Mouse (Mus musculus) midbrain, embryonic 16.5 days (tissue): ENCODE results near the gene Rcan1. TPM values are rescaled to one million over a fixed set of nuclear protein-coding genes. Genes with fewer than 3 reads are reported as not detected.
A peak's percentile ranks its signal among the peaks of the same experiment; 100 is the strongest.

Experiments
- ATAC-seq: fragments of 200-750 bp; cut with Nextera tagmentation; 2 replicates; pipeline ENCODE4 v1.8.0; 2017; ENCODE audit warnings: moderate TSS enrichment
- H3K27ac ChIP-seq: fragments of 300-500 bp; sonication (generic); 2 replicates; pipeline ENCODE4 v1.5.1; 2014; ENCODE audit warnings: mild to moderate bottlenecking, low read length, mixed read lengths
- H3K27me3 ChIP-seq: fragments of 300-500 bp; sonication (generic); 2 replicates; pipeline ENCODE4 v1.6.1; 2014; ENCODE audit warnings: low read depth, low read length, mixed read lengths; ENCODE audit not compliant: control insufficient read depth, insufficient read depth
- H3K36me3 ChIP-seq: fragments of 300-500 bp; sonication (generic); 2 replicates; pipeline ENCODE4 v1.6.1; 2014; ENCODE audit warnings: mild to moderate bottlenecking, low read length, moderate library complexity, mixed read lengths; ENCODE audit not compliant: control insufficient read depth, insufficient read depth
- H3K4me1 ChIP-seq: fragments of 300-500 bp; sonication (generic); 2 replicates; pipeline ENCODE4 v1.6.1; 2014; ENCODE audit warnings: mild to moderate bottlenecking, low read length, mixed read lengths; ENCODE audit not compliant: control insufficient read depth, insufficient read depth
- H3K4me2 ChIP-seq: fragments of 300-500 bp; sonication (generic); 2 replicates; pipeline ENCODE4 v1.6.1; 2014; ENCODE audit warnings: mild to moderate bottlenecking, low read length, mixed read lengths
- H3K4me3 ChIP-seq: fragments of 300-500 bp; sonication (generic); 2 replicates; pipeline ENCODE4 v1.5.1; 2014; ENCODE audit warnings: low read depth, mild to moderate bottlenecking, low read length, moderate library complexity, mixed read lengths
- H3K9ac ChIP-seq: fragments of 300-500 bp; sonication (generic); 2 replicates; pipeline ENCODE4 v1.6.1; 2014; ENCODE audit warnings: low read depth, low read length, mixed read lengths
- H3K9me3 ChIP-seq: fragments of 300-500 bp; sonication (generic); replicated peaks from 2 replicates; pipeline ENCODE4 v1.6.1; 2014; ENCODE audit warnings: mild to moderate bottlenecking, low read length, mixed read lengths; ENCODE audit not compliant: control insufficient read depth, poor library complexity, severe bottlenecking
- WGBS: fragments of 180-500 bp; shearing (Covaris S2); extraction: QIAGEN DNeasy Blood & Tissue Kit; methylation state at CpG from one replicate; pipeline ENCODE4 v1.1.7; 2014; 5-methylcytosine and 5-hydroxymethylcytosine counted together
- polyA plus RNA-seq: library from polyadenylated mRNA; unstranded; fragments of >200 nt; fragmentation: Nextera tagmentation; extraction: Ambion mirVana; gene quantifications from 2 replicates; pipeline ENCODE4 v1.2.1, GENCODE M21; 2015

Rcan1 gene
- polyA plus RNA-seq, 1 experiment from 2014 or later: 80.8 TPM

DNA sequence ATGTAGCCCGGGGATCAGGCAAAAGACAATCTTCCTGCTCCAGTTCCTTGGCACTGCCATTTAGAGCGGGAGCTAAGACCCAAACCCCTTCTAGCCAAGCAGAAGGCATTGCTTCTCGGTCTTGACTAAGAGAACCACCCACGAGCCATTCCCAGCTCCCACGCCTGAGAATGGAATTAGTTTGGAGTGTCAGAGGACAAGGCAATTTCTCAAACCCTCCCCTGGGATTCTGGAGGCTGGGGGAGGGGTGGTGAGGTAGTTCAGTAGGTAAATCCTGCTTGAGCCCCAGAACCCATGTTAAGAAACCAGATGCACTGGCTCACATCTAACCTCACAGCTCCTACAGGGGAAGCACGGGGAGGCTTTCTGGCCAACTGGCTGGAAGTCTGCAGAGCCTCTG, 9.3 kb downstream of the Rcan1 start:
- no peak for ATAC-seq
- no peaks in the 10 kb centered on the region for H3K9me3 ChIP-seq
- 72% methylated on average over 6 of the region's 6 CpGs for WGBS
- H3K4me2 ChIP-seq: no peak overlapping the region
- no peaks in the 10 kb centered on the region for H3K36me3 ChIP-seq
- H3K9ac ChIP-seq: no peak overlapping the region
- H3K27ac ChIP-seq: no peak overlapping the region
- H3K4me3 ChIP-seq: no peak overlapping the region
- no peaks in the 10 kb centered on the region for H3K27me3 ChIP-seq
- H3K4me1 ChIP-seq: peaks cover 21% of the 10 kb centered on the region

GRCm38 (mm10) chr16:92457594-92457993, 13.1 kb downstream of the Rcan1 start:
- ATAC-seq: peak; percentile 52
- no peak overlapping the region for H3K27ac ChIP-seq
- H3K4me1 ChIP-seq: no peaks in the 10 kb centered on the region; the same call in 1 of the 2 replicates
- no peak overlapping the region for H3K4me3 ChIP-seq
- H3K4me2 ChIP-seq: no peak overlapping the region
- H3K9ac ChIP-seq: no peak overlapping the region
- H3K27me3 ChIP-seq: no peaks in the 10 kb centered on the region
- no peaks in the 10 kb centered on the region for H3K9me3 ChIP-seq
- WGBS: 17% methylated on average over 7 of the region's 7 CpGs
- no peaks in the 10 kb centered on the region for H3K36me3 ChIP-seq

DNA sequence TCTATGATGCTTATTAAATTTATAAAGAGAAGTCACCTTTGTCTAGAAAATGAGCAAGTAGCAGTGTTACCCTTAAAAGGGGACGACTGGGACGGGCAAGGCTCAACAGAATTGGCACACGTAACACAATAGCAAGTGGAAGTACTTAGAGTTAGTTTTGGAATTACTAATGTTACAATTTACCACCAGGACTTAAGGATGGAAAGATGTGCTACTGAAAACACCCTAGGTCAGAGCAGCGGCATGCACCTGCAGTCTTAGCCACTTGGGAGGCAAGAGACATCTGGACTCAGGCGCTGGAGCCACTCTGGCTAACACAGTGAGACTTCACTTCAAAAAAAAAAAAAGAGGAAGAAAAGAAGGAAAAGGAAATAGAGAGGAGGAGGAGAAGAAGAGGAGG, 14.7 kb downstream of the Rcan1 start:
- Histone ChIP-seq H3K9ac (no peak overlapping the region), H3K36me3 (peaks cover 5% of the 10 kb centered on the region), H3K27me3 (no peaks in the 10 kb centered on the region), H3K9me3 (no peaks in the 10 kb centered on the region), H3K4me1 (no peaks in the 10 kb centered on the region; the same call in 1 of the 2 replicates), H3K27ac (no peak overlapping the region), H3K4me2 (no peak overlapping the region), H3K4me3 (no peak overlapping the region)
- 88% methylated on average over 5 of the region's 5 CpGs for WGBS
- ATAC-seq: no peak

DNA sequence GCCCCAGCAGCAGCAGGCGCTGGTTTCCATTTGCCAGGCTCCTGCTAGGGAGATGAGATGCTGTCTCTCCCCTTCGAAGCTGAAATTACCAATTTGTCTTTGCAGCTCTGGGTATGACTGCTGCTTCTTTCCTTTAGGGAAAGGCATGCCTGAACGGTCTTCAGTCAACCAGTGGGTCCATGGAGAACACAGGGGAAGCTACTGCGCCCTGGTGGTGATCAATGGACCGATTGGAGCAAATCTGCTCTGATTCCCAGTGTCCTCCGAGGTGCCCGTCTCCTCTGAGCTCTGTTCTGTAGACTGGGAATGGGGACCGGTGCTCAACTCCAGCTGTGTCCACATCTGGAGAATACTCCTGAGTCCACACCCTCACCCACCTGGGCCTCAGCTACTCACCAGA, 15.2 kb downstream of the Rcan1 start:
- Histone ChIP-seq H3K9me3 (no peaks in the 10 kb centered on the region), H3K9ac (no peak overlapping the region), H3K4me2 (no peak overlapping the region), H3K27me3 (no peaks in the 10 kb centered on the region), H3K27ac (no peak overlapping the region), H3K36me3 (peaks cover 8% of the 10 kb centered on the region), H3K4me1 (peaks cover under 1% of the 10 kb centered on the region; the same call in 1 of the 2 replicates), H3K4me3 (no peak overlapping the region)
- WGBS: 57% methylated on average over 8 of the region's 8 CpGs
- no peak for ATAC-seq

DNA sequence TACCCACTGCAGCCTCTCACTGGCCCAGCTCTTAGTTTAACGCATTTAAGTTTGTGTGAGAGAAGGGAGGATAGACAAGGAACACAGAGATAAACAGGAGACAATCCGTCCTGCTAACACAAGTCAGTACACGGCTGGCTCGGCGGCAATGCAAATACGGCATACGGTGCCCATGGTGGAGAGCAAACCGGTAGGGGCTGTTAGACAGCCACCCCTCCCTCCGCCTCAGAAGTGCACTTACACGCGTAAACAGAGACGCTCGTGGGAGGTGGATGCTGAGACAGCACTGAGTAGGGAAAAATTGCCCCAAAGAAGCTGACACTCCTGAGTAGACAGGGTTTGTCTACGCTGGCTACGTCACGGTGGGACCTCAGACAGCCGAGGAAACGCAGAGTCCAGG, 16.2 kb downstream of the Rcan1 start:
- Histone ChIP-seq H3K9ac (no peak overlapping the region), H3K4me2 (no peak overlapping the region), H3K4me3 (no peak overlapping the region), H3K36me3 (peaks cover 8% of the 10 kb centered on the region), H3K9me3 (no peaks in the 10 kb centered on the region), H3K27me3 (no peaks in the 10 kb centered on the region), H3K27ac (no peak overlapping the region), H3K4me1 (peaks cover 4% of the 10 kb centered on the region; the same call in 1 of the 2 replicates)
- WGBS: 90% methylated on average over 18 of the region's 18 CpGs
- ATAC-seq: no peak

DNA sequence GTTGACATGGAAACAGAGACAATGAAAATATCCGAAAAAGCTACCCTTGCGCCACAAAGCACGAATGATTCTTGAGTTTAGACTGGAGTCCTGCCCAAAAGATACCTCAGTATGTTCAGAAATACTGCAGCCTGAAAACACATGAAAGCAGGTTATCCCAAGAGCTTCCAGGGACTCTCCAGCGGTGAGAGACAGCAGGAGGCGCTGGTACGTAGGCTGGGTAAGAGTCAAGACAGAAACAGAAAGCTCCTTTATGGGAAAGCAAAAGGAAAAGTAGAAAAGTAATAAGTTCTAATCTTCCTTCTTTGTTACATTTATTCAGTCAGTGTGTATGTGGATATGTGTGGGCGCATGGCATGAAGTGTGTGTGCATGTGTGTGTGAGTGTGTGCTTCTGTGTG, 16.7 kb downstream of the Rcan1 start:
- 90% methylated on average over 7 of the region's 7 CpGs for WGBS
- ATAC-seq: no peak

DNA sequence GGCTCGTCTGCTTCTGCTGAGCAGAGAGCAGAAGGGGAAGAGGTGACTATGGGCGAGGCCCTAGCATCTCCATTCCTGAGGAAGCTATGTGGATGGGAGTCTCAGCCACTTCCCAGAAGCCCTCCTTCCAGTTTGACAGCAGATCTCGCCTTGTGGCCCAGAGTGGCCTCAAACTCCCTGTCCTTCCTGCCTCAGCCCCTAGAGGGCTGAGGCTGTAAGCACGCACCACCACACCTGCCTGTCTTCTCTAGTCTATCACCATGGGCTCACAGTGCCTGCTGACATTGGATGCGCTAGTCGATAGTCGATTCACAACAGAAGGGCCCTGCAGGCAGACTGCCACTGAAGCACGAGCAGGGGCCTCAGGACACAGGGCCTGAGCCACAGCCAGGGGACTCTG, 18.1 kb downstream of the Rcan1 start:
- Histone ChIP-seq H3K9me3 (no peaks in the 10 kb centered on the region), H3K4me3 (no peak overlapping the region), H3K36me3 (peaks cover 10% of the 10 kb centered on the region), H3K27ac (no peak overlapping the region), H3K4me2 (no peak overlapping the region), H3K27me3 (no peaks in the 10 kb centered on the region), H3K4me1 (peaks cover 4% of the 10 kb centered on the region; the same call in 1 of the 2 replicates), H3K9ac (no peak overlapping the region)
- no peak for ATAC-seq
- 56% methylated on average over 8 of the region's 8 CpGs for WGBS

More for the DNA sequence above, 16.7 kb downstream of the Rcan1 start:
- H3K9ac ChIP-seq: no peak overlapping the region
- no peak overlapping the region for H3K27ac ChIP-seq
- H3K36me3 ChIP-seq: peaks cover 10% of the 10 kb centered on the region
- H3K4me2 ChIP-seq: no peak overlapping the region
- H3K9me3 ChIP-seq: no peaks in the 10 kb centered on the region
- no peak overlapping the region for H3K4me3 ChIP-seq
- H3K27me3 ChIP-seq: no peaks in the 10 kb centered on the region
- H3K4me1 ChIP-seq: peaks cover 4% of the 10 kb centered on the region; the same call in 1 of the 2 replicates

DNA sequence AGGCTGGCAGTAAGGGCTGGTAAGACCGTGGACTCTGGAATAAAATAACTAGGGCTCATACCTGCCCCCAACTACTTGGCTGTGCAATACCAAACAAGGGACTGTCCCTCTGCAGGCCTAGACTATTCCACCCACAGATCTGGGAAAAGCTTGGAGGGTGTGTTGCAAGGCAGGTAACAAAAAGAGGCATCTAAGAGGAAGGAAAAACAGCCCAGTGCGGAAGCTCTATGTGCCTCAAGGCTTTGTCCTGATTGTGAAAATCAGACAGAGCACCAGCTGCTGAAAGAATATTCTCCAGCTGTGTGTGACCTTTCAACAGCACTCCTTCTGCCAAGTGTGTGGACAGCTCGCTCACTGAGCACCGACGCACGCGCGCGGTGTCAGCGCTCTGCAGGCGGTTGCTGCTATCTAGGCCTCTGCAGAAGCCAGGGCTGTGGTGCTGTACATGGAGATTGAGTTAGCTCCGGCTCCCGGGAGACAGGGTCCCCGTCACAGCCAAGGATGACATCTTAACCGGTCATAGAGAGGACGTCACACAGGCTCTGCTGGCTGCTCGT, 19.1 kb downstream of the Rcan1 start:
- Histone ChIP-seq H3K9ac (no peak overlapping the region), H3K4me1 (peaks cover 4% of the 10 kb centered on the region; the same call in 1 of the 2 replicates), H3K9me3 (no peaks in the 10 kb centered on the region), H3K36me3 (peaks cover 10% of the 10 kb centered on the region), H3K27ac (0 out of 2 replicates have a peak overlapping the region, but pooled peaks have one; percentile 17), H3K4me2 (no peak overlapping the region), H3K27me3 (no peaks in the 10 kb centered on the region), H3K4me3 (no peak overlapping the region)
- WGBS: 75% methylated on average over 17 of the region's 17 CpGs
- ATAC-seq: no peak

GRCm38 (mm10) chr16:92450331-92450730, 20.3 kb downstream of the Rcan1 start:
- peaks cover 4% of the 10 kb centered on the region; the same call in 1 of the 2 replicates for H3K4me1 ChIP-seq
- H3K4me2 ChIP-seq: no peak overlapping the region
- no peaks in the 10 kb centered on the region for H3K27me3 ChIP-seq
- WGBS: 83% methylated on average over 8 of the region's 8 CpGs
- peaks cover 10% of the 10 kb centered on the region for H3K36me3 ChIP-seq
- H3K9ac ChIP-seq: 0 out of 2 replicates have a peak overlapping the region, but pooled peaks have one; percentile 6
- H3K9me3 ChIP-seq: no peaks in the 10 kb centered on the region
- no peak for ATAC-seq
- H3K27ac ChIP-seq: no peak overlapping the region
- H3K4me3 ChIP-seq: no peak overlapping the region
